Mouse (Mus musculus): ENCODE measurements around the gene Camkv. TPM values are rescaled to one million over a fixed set of nuclear protein-coding genes. Genes with fewer than 3 reads are reported as not detected.

Gene Camkv
- polyA plus RNA-seq, 1 experiment: 0.01 TPM

GRCm38 (mm10) chr9:107917895-107918608 lies 17.4 kb upstream of the Camkv start:
- H3K4me3 ChIP-seq (replicated peaks): no peak overlapping the region
- no peaks in the 10 kb centered on the region for H3K9me3 ChIP-seq (ENCODE audit: control insufficient read depth, low read length)
- peaks cover 6% of the 10 kb centered on the region for H3K36me3 ChIP-seq (ENCODE audit: control insufficient read depth)
- H3K4me1 ChIP-seq (ENCODE audit: control insufficient read depth): peaks cover 28% of the 10 kb centered on the region
- TF ChIP-seq TAL1 (IDR thresholded peaks at IDR 0.05; ENCODE audit: low read length): no peak
- TF ChIP-seq GATA1 (IDR thresholded peaks at IDR 0.05; ENCODE audit: low read length): no peak
- no peaks in the 10 kb centered on the region for H3K27me3 ChIP-seq (ENCODE audit: control insufficient read depth)

DNA sequence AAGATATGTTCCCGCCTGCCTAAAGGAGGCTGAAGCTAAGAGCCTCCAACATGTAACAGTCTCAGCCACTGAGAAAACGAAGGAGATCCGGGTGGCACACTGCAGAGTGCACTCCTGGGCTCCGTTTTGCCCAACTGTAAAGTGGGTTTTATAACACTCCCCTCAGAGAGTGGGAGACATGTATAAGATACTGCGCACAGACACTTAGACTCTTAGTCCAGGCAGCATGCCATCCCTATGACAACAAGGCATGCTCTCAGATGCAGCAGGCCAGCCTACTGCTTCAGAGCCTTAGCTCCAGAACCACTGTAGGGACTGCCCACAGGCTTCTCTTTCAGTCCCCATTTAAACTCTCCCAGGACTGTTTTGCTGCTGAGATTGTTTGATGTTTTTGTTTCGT lies 16.6 kb upstream of the Camkv start:
- Histone ChIP-seq H3K4me3 (replicated peaks) (no peak overlapping the region), H3K27me3 (ENCODE audit: control insufficient read depth) (peaks cover under 1% of the 10 kb centered on the region; the same call in 1 of the 2 replicates), H3K9me3 (ENCODE audit: control insufficient read depth, low read length) (no peaks in the 10 kb centered on the region), H3K36me3 (ENCODE audit: control insufficient read depth) (peaks cover 6% of the 10 kb centered on the region), H3K4me1 (ENCODE audit: control insufficient read depth) (peaks cover 28% of the 10 kb centered on the region)
- TF ChIP-seq TAL1 (IDR thresholded peaks at IDR 0.05; ENCODE audit: low read length) (no peak), GATA1 (IDR thresholded peaks at IDR 0.05; ENCODE audit: low read length) (no peak)

DNA sequence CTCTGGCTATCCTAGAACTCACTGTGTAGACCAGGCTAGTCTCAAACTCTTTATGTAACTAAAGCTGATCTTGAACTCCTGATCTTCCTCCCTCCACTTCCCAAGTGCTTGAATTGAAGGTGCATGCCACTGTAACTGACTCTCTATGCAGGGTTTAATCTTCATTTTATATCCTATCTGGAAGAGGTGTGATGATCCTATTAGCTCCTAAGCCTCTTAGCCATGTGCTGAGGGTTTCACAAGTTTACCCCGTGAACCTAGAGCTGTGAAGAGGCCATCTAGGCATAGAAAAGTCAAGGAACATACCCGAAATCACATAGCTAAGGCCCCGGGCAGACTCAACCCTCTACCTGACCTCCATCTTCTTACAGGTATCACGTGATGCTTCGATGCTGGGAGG lies 16.0 kb upstream of the Camkv start:
- Histone ChIP-seq H3K4me1 (ENCODE audit: control insufficient read depth) (peaks cover 24% of the 10 kb centered on the region), H3K9me3 (ENCODE audit: control insufficient read depth, low read length) (no peaks in the 10 kb centered on the region), H3K27me3 (ENCODE audit: control insufficient read depth) (peaks cover 4% of the 10 kb centered on the region), H3K4me3 (replicated peaks) (no peak overlapping the region), H3K36me3 (ENCODE audit: control insufficient read depth) (peaks cover 6% of the 10 kb centered on the region)
- TF ChIP-seq GATA1 (IDR thresholded peaks at IDR 0.05; ENCODE audit: low read length) (no peak), TAL1 (IDR thresholded peaks at IDR 0.05; ENCODE audit: low read length) (no peak)

GRCm38 (mm10) chr9:107923021-107923420 lies 12.5 kb upstream of the Camkv start:
- Histone ChIP-seq H3K4me1 (ENCODE audit: control insufficient read depth) (peaks cover 3% of the 10 kb centered on the region), H3K36me3 (ENCODE audit: control insufficient read depth) (peaks cover 3% of the 10 kb centered on the region), H3K4me3 (replicated peaks) (no peak overlapping the region), H3K9me3 (ENCODE audit: control insufficient read depth, low read length) (no peaks in the 10 kb centered on the region), H3K27me3 (ENCODE audit: control insufficient read depth) (peaks cover 13% of the 10 kb centered on the region)
- TF ChIP-seq GATA1 (IDR thresholded peaks at IDR 0.05; ENCODE audit: low read length): no peak
- no peak for TF ChIP-seq TAL1 (IDR thresholded peaks at IDR 0.05; ENCODE audit: low read length)

DNA sequence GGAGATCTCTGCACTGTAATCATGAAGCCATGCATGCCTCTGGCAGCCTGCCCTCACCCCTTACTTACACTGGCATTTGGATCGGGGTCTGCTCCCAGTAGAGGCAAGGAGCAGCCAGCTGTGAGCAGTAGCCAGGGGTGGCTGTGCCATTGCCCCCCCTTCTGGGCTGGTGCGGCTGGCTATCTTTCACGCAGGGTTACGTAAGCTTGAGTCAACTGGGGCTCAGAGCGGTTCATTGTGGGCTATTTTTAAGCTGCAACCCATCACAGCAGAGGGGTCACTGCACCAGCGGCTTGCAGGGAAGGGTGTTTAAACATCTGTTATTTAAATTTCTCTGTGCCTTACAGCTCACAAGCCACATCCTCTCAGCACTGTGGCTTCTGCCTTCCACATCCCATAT lies 11.5 kb upstream of the Camkv start:
- H3K4me3 ChIP-seq (replicated peaks): no peak overlapping the region

DNA sequence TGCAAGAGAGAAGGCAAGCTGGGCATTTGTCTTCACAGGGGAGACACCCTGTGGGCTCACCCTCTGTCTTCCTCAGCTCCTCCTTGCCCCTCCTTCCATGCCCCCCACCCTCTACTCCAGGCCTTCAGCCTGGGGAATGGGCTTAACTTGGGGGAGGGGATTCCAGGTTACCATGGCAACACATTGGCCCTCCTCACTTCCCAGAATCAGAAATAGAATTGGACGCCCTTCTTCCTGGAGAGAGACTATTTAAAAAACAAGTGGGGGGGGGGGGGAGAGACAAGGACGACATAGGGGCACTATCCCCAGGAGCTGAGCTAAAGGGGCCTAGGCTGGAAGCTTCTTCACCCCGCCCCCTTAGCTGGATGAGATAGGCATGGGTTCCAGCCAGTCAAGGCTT lies 10.2 kb upstream of the Camkv start:
- TF ChIP-seq GATA1 (IDR thresholded peaks at IDR 0.05; ENCODE audit: low read length): no peak
- no peak for TF ChIP-seq TAL1 (IDR thresholded peaks at IDR 0.05; ENCODE audit: low read length)
- H3K4me3 ChIP-seq (replicated peaks): no peak overlapping the region
- peaks cover 6% of the 10 kb centered on the region for H3K4me1 ChIP-seq (ENCODE audit: control insufficient read depth)
- no peaks in the 10 kb centered on the region for H3K36me3 ChIP-seq (ENCODE audit: control insufficient read depth)
- H3K9me3 ChIP-seq (ENCODE audit: control insufficient read depth, low read length): no peaks in the 10 kb centered on the region
- peaks cover 25% of the 10 kb centered on the region for H3K27me3 ChIP-seq (ENCODE audit: control insufficient read depth)

More for the DNA sequence above, 11.5 kb upstream of the Camkv start:
- no peaks in the 10 kb centered on the region for H3K9me3 ChIP-seq (ENCODE audit: control insufficient read depth, low read length)
- no peak for TF ChIP-seq GATA1 (IDR thresholded peaks at IDR 0.05; ENCODE audit: low read length)
- TF ChIP-seq TAL1 (IDR thresholded peaks at IDR 0.05; ENCODE audit: low read length): no peak
- H3K4me1 ChIP-seq (ENCODE audit: control insufficient read depth): peaks cover 6% of the 10 kb centered on the region
- peaks cover 22% of the 10 kb centered on the region for H3K27me3 ChIP-seq (ENCODE audit: control insufficient read depth)
- peaks cover 3% of the 10 kb centered on the region for H3K36me3 ChIP-seq (ENCODE audit: control insufficient read depth)

DNA sequence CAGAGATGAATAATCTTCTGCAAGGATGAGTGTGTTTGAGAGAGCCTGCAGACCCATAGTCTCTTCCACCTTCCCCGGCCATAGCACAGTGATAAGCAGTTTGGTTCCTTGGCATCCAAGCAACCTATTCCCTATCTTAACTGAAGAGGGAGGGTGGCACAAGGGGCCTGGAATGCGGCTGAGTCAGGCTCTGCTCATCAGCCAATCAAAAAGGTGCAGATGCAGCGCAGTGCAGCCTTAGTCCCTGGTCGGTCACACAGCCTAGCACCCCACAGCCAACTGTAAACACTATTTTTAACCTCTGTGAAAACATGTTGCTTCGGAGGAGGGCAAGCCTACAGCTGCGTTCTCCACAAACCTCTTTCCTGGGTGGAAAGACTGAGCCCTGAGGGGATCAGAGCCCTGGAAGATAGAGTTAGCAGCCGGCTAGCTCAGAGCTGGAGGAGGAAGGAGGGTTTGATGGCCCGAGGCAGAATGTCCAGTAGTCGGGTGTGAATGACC lies 8.5 kb upstream of the Camkv start:
- no peak for TF ChIP-seq TAL1 (IDR thresholded peaks at IDR 0.05; ENCODE audit: low read length)
- no peak for TF ChIP-seq GATA1 (IDR thresholded peaks at IDR 0.05; ENCODE audit: low read length)
- no peak overlapping the region for H3K4me3 ChIP-seq (replicated peaks)
- peaks cover 29% of the 10 kb centered on the region for H3K27me3 ChIP-seq (ENCODE audit: control insufficient read depth)
- H3K4me1 ChIP-seq (ENCODE audit: control insufficient read depth): peaks cover 6% of the 10 kb centered on the region
- no peaks in the 10 kb centered on the region for H3K36me3 ChIP-seq (ENCODE audit: control insufficient read depth)
- H3K9me3 ChIP-seq (ENCODE audit: control insufficient read depth, low read length): no peaks in the 10 kb centered on the region

DNA sequence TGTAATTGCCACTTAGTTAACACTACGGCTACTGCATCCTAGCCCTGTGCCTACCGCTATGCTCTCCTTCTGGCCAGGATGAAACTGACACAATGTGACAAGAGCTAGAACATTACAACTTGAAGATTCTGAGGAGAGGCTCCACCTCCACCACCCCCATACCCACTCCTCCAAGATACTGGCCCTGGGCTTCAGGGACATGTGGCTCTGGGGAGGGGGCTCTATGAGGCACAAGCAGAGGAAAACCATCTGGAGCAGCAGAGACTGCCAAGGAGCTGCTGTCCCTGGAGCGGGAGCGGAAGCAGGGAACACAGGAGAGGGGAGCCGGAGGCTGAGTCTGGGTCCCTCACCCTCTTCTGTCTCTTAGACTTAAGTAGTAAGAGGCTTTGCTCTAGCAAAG lies 7.7 kb upstream of the Camkv start:
- H3K27me3 ChIP-seq (ENCODE audit: control insufficient read depth): peaks cover 31% of the 10 kb centered on the region
- H3K4me3 ChIP-seq (replicated peaks): no peak overlapping the region
- peaks cover 6% of the 10 kb centered on the region for H3K4me1 ChIP-seq (ENCODE audit: control insufficient read depth)
- TF ChIP-seq TAL1 (IDR thresholded peaks at IDR 0.05; ENCODE audit: low read length): no peak
- TF ChIP-seq GATA1 (IDR thresholded peaks at IDR 0.05; ENCODE audit: low read length): no peak
- no peaks in the 10 kb centered on the region for H3K9me3 ChIP-seq (ENCODE audit: control insufficient read depth, low read length)
- H3K36me3 ChIP-seq (ENCODE audit: control insufficient read depth): no peaks in the 10 kb centered on the region

- Histone ChIP-seq H3K27me3 (ENCODE audit: control insufficient read depth) (peaks cover 32% of the 10 kb centered on the region), H3K9me3 (ENCODE audit: control insufficient read depth, low read length) (no peaks in the 10 kb centered on the region), H3K4me1 (ENCODE audit: control insufficient read depth) (peaks cover 6% of the 10 kb centered on the region), H3K4me3 (replicated peaks) (no peak within 1 kb of the TSS), H3K36me3 (ENCODE audit: control insufficient read depth) (no peaks in the 10 kb centered on the region)
- TF ChIP-seq GATA1 (IDR thresholded peaks at IDR 0.05; ENCODE audit: low read length) (no peak), TAL1 (IDR thresholded peaks at IDR 0.05; ENCODE audit: low read length) (no peak)
These were observed 7.3 kb upstream of the Camkv start, which contains the start of gene Actl11 for GRCm38 (mm10) chr9:107928169-107928568. TSS of gene Actl11 (plus strand) at chr9:107928469.
